Mouse (Mus musculus) ES-E14 (cell line): ENCODE results near the gene Pitpnm2.

Source experiments
- HCFC1 ChIP-seq: IDR thresholded peaks from 2 replicates; pipeline ENCODE4 v1.6.1; 2012; ENCODE audit warnings: low read length, inconsistent platforms, borderline replicate concordance; ENCODE audit not compliant: insufficient read depth
- ZNF384 ChIP-seq: IDR thresholded peaks from 2 replicates; pipeline ENCODE4 v1.6.1; 2012; ENCODE audit warnings: low read depth, low read length, inconsistent platforms

GRCm38 (mm10) chr5:124184898-124185701 lies 64.5 kb downstream of the Pitpnm2 start:
- TF ChIP-seq HCFC1 (no peak), ZNF384 (no peak)
